Mouse (Mus musculus): ENCODE measurements around the gene Gm11037. TPM values are rescaled to one million over a fixed set of nuclear protein-coding genes. Genes with fewer than 3 reads are reported as not detected.

Gene Gm11037
- total and polyA plus RNA-seq, 2 experiments from 2014 or later: not detected

DNA sequence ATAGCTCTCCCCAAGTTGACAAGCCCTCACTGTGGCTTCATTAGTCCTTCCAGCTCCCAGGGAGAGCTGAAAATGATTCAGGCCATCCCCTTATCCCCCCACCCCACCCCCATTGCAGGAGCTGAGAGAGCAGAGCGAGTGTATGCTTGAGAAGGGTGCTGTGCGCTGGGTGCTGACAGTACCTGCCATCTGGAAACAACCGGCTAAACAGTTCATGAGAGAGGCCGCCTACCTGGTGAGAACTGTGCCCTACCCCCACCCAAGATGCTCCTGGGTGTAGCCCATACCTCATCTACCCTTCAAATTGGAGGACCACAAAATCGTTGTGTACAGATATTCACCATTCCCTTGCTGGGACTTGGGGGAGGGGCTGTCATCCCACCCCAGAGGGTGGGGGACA is 6.0 kb downstream of the Gm11037 start:
- no peak for DNase-seq (ENCODE audit: low spot score)
- no peaks in the 10 kb centered on the region for H3K9me3 ChIP-seq (ENCODE audit: low read length)
- no peak for ATAC-seq (ENCODE audit: low FRiP score)
- H3K4me2 ChIP-seq (ENCODE audit: low read depth, low read length, poor library complexity, severe bottlenecking): no peak overlapping the region
- no peak overlapping the region for H3K9ac ChIP-seq (replicated peaks; ENCODE audit: low read length, poor library complexity, severe bottlenecking)
- no peaks in the 10 kb centered on the region for H3K27me3 ChIP-seq (ENCODE audit: insufficient read depth, low read length)
- H3K36me3 ChIP-seq (ENCODE audit: insufficient read depth, low read length): no peaks in the 10 kb centered on the region
- H3K4me3 ChIP-seq (ENCODE audit: low read depth, low read length): no peak overlapping the region
- no peak for TF ChIP-seq CTCF (IDR thresholded peaks at IDR 0.05)
- H3K27ac ChIP-seq (ENCODE audit: low read depth, low read length): no peak overlapping the region
- no peaks in the 10 kb centered on the region for H3K4me1 ChIP-seq (ENCODE audit: insufficient read depth, low read length)
- WGBS: 97% methylated on average over 5 of the region's 5 CpGs

- DNase-seq (ENCODE audit: low spot score) (no peak), ATAC-seq (ENCODE audit: low FRiP score) (no peak)
- no peak overlapping the region for H3K27ac ChIP-seq (ENCODE audit: low read depth, low read length)
- H3K9me3 ChIP-seq (ENCODE audit: low read length): no peaks in the 10 kb centered on the region
- WGBS: 71% methylated on average over 5 of the region's 5 CpGs
- no peak for TF ChIP-seq CTCF (IDR thresholded peaks at IDR 0.05)
- H3K4me2 ChIP-seq (ENCODE audit: low read depth, low read length, poor library complexity, severe bottlenecking): no peak overlapping the region
- no peak overlapping the region for H3K4me3 ChIP-seq (ENCODE audit: low read depth, low read length)
- no peak overlapping the region for H3K9ac ChIP-seq (replicated peaks; ENCODE audit: low read length, poor library complexity, severe bottlenecking)
- no peaks in the 10 kb centered on the region for H3K27me3 ChIP-seq (ENCODE audit: insufficient read depth, low read length)
- H3K4me1 ChIP-seq (ENCODE audit: insufficient read depth, low read length): no peaks in the 10 kb centered on the region
- H3K36me3 ChIP-seq (ENCODE audit: insufficient read depth, low read length): peaks cover 6% of the 10 kb centered on the region
Measured at GRCm38 (mm10) chr2:131139886-131140532, 6.7 kb downstream of the Gm11037 start.

- no peak overlapping the region for H3K4me2 ChIP-seq (ENCODE audit: low read depth, low read length, poor library complexity, severe bottlenecking)
- no peak for ATAC-seq (ENCODE audit: low FRiP score)
- no peak overlapping the region for H3K27ac ChIP-seq (ENCODE audit: low read depth, low read length)
- no peak for TF ChIP-seq CTCF (IDR thresholded peaks at IDR 0.05)
- no peak for DNase-seq (ENCODE audit: low spot score)
- H3K27me3 ChIP-seq (ENCODE audit: insufficient read depth, low read length): no peaks in the 10 kb centered on the region
- no peaks in the 10 kb centered on the region for H3K4me1 ChIP-seq (ENCODE audit: insufficient read depth, low read length)
- 73% methylated on average over 5 of the region's 5 CpGs for WGBS
- peaks cover 11% of the 10 kb centered on the region for H3K36me3 ChIP-seq (ENCODE audit: insufficient read depth, low read length)
- H3K4me3 ChIP-seq (ENCODE audit: low read depth, low read length): no peak overlapping the region
- H3K9me3 ChIP-seq (ENCODE audit: low read length): no peaks in the 10 kb centered on the region
- H3K9ac ChIP-seq (replicated peaks; ENCODE audit: low read length, poor library complexity, severe bottlenecking): no peak overlapping the region
Measured at GRCm38 (mm10) chr2:131140533-131140905, 7.2 kb downstream of the Gm11037 start.

- no peak for DNase-seq (ENCODE audit: low spot score)
- Histone ChIP-seq H3K4me2 (ENCODE audit: low read depth, low read length, poor library complexity, severe bottlenecking) (no peak overlapping the region), H3K4me3 (ENCODE audit: low read depth, low read length) (no peak overlapping the region), H3K9ac (replicated peaks; ENCODE audit: low read length, poor library complexity, severe bottlenecking) (no peak overlapping the region), H3K27ac (ENCODE audit: low read depth, low read length) (no peak overlapping the region), H3K9me3 (ENCODE audit: low read length) (no peaks in the 10 kb centered on the region), H3K4me1 (ENCODE audit: insufficient read depth, low read length) (no peaks in the 10 kb centered on the region), H3K36me3 (ENCODE audit: insufficient read depth, low read length) (peaks cover 20% of the 10 kb centered on the region), H3K27me3 (ENCODE audit: insufficient read depth, low read length) (no peaks in the 10 kb centered on the region)
- ATAC-seq (ENCODE audit: low FRiP score): no peak
- TF ChIP-seq CTCF (IDR thresholded peaks at IDR 0.05): no peak
- 97% methylated on average over 8 of the region's 8 CpGs for WGBS
Measured at GRCm38 (mm10) chr2:131141336-131141986, 8.2 kb downstream of the Gm11037 start.

- Histone ChIP-seq H3K9ac (replicated peaks; ENCODE audit: low read length, poor library complexity, severe bottlenecking) (no peak overlapping the region), H3K4me1 (ENCODE audit: insufficient read depth, low read length) (no peaks in the 10 kb centered on the region), H3K27ac (ENCODE audit: low read depth, low read length) (no peak overlapping the region), H3K27me3 (ENCODE audit: insufficient read depth, low read length) (no peaks in the 10 kb centered on the region), H3K36me3 (ENCODE audit: insufficient read depth, low read length) (peaks cover 32% of the 10 kb centered on the region), H3K4me2 (ENCODE audit: low read depth, low read length, poor library complexity, severe bottlenecking) (no peak overlapping the region), H3K4me3 (ENCODE audit: low read depth, low read length) (no peak overlapping the region), H3K9me3 (ENCODE audit: low read length) (no peaks in the 10 kb centered on the region)
- 32% methylated on average over 18 of the region's 18 CpGs for WGBS
- ATAC-seq (ENCODE audit: low FRiP score) (peak; percentile 15; the same call in 1 of the 2 replicates), DNase-seq (ENCODE audit: low spot score) (peak; percentile 42)
- peak; percentile 63 for TF ChIP-seq CTCF (IDR thresholded peaks at IDR 0.05)
Measured at GRCm38 (mm10) chr2:131142592-131142991, 9.3 kb downstream of the Gm11037 start.

DNA sequence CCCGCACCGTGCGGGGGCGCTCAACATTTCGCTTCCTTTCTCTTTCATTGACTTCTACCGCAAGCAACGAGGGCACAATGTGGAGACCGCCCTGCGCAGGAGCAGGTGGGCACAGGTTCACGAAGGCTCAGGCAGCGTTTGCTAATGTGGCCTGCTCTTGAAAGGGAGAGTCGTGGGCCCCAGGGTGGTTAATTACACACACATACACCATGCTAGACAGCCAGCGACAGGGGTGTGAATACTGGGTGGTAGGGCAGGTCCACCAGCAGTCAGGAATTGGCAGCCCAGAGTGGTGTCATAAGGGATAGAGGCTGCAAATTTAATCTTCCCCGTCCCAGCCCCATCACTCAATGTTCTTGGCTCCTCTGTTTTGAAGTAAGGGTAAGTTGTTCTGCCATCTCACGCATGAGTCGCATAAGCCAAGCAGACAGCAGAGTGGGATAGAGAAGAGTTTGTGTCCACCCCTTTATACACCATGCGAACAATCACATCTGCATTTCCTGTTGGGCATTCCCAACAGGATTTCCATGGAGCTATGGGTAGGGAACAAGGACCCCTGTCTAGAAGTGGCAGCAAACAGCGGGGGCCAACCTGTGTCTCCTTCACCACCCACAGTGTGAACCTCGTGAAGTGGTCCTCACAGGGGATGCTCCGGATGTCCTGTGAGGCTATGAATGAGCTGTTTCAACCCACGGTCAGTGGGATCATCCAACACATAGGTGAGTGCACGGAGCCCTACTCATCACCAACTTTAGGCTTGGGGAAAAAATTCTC is 9.9 kb downstream of the Gm11037 start:
- H3K27me3 ChIP-seq (ENCODE audit: insufficient read depth, low read length): no peaks in the 10 kb centered on the region
- DNase-seq (ENCODE audit: low spot score): no peak
- H3K4me1 ChIP-seq (ENCODE audit: insufficient read depth, low read length): no peaks in the 10 kb centered on the region
- H3K4me3 ChIP-seq (ENCODE audit: low read depth, low read length): no peak overlapping the region
- H3K9me3 ChIP-seq (ENCODE audit: low read length): no peaks in the 10 kb centered on the region
- no peak for ATAC-seq (ENCODE audit: low FRiP score)
- 68% methylated on average over 22 of the region's 22 CpGs for WGBS
- H3K9ac ChIP-seq (replicated peaks; ENCODE audit: low read length, poor library complexity, severe bottlenecking): no peak overlapping the region
- TF ChIP-seq CTCF (IDR thresholded peaks at IDR 0.05): no peak
- H3K36me3 ChIP-seq (ENCODE audit: insufficient read depth, low read length): peaks cover 38% of the 10 kb centered on the region
- H3K27ac ChIP-seq (ENCODE audit: low read depth, low read length): no peak overlapping the region
- no peak overlapping the region for H3K4me2 ChIP-seq (ENCODE audit: low read depth, low read length, poor library complexity, severe bottlenecking)

Data from midbrain, postnatal 0 days (tissue).